Mouse (Mus musculus) right cerebral cortex, adult 18-20 months (tissue): ENCODE measurements at regions not wholly inside any gene's neighbourhood (a gene's known extent, or its start where the extent isn't known, plus 50 kb on each side); places are given as distances from the start of the nearest gene placed in this dataset.

ENCODE experiments used
- DNase-seq: peaks from one replicate; pipeline ENCODE4 v3.0.0; 2022; ENCODE audit warnings: mixed read lengths

GRCm38 (mm10) chr10:16438414-16438813, 1284.6 kb upstream of the Cited2 start:
- DNase-seq, result no peak

- no peak for DNase-seq
These were observed 1281.9 kb upstream of the Cited2 start for GRCm38 (mm10) chr10:16440932-16441640.

DNA sequence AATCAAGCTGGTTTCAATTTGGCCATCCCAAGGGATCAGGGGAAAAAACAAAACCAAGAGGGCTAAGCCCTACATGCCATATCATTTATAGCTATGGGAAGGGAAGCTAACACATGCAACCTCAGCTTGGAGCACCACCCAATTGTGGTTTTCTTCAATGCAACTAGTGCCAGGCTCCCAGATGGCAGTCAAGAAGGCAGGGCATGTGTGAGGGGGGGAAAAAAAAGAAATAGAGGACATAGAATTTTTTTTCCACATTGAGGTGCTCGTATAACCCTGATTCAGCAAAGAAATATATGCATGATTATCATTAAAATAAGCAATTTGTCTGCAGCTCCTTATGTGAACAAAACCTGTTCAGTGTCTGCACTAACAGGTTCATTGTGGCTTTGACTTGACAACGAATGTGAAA, 1281.4 kb upstream of the Cited2 start:
- DNase-seq, result no peak

GRCm38 (mm10) chr10:16443901-16444300, 1279.1 kb upstream of the Cited2 start:
- no peak for DNase-seq

DNA sequence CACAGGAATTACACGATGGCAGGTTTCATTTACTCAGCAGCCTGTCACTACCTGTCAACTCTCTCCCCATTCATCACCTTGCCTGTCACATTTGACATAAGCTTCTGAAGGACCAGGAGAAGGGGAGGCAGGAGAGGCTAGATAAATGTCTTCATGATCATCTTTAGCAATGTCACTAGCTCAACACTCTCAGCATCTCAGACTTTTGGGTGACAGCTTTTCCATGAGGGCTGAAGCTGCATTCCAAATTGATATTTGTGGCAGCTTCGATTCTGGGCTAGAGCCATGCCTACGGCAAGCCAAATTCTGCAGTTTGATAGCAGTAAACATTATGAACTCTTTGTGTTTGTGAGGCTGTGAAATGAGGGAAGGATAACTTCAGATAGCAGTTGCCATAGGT, 1255.1 kb upstream of the Cited2 start:
- DNase-seq, result no peak

DNA sequence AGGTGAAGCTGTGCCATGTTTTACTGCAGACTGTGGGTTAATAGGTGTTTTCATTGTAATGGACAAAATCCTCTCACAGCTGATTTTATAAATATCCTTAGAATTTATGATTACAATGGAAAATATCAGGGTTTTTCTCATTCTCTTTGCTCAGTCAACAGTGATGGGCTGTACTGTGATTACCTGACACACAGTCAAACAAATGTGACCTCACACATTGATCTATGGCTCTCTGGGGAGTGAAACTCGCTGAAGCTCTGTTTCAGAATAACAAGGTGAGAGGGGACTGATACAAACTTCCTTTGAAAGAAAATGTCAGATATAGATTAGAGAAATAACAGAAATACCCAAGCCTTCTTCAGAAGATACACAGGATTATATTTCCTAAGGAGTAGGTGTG, 1253.3 kb upstream of the Cited2 start:
- no peak for DNase-seq

- DNase-seq, result no peak
These were observed 1249.0 kb upstream of the Cited2 start for GRCm38 (mm10) chr10:16473952-16474521.

DNA sequence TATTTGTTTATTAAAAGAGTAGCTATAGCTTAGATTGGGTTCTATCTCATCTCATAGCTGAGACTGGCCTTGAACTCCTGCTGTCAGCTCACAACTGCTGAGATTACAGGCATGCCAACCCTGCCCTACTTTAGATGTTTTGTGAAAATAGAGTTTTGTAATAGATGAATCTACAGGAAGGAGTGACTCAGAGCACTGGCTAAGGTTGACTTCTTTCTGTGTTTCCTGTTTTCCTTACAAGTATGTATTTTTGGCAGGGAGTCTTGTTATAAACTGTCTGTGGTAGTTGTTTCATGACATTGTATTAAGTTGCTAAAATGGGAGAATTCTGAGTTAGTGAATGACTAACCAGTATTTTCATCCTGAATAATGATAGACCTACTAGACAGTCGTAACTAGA, 1224.4 kb upstream of the Cited2 start:
- DNase-seq, result no peak

DNA sequence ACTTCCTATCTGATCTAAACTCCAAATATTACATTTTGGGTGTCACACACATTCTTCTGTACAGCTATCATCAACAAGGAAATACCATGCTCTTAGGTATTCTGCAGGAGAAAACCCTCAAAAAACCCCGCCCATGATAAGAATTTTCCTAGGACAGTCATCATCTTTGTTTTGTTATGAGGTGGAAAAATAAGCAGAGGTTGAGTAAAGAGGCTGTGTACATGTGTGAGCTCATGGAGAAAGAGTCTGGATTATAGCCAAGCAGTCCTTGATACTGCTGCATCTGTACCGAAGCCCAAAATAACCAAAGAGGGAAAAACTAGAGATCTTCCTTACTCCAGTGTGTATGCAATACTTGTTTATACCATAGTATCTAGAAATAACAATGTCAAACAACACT, 1215.3 kb upstream of the Cited2 start:
- DNase-seq, result no peak

GRCm38 (mm10) chr10:16508161-16508560, 1214.9 kb upstream of the Cited2 start:
- no peak for DNase-seq

- DNase-seq, result no peak
These were observed 1208.4 kb upstream of the Cited2 start for GRCm38 (mm10) chr10:16514656-16515055.

- no peak for DNase-seq
These were observed 1201.1 kb upstream of the Cited2 start for GRCm38 (mm10) chr10:16521895-16522294.

DNA sequence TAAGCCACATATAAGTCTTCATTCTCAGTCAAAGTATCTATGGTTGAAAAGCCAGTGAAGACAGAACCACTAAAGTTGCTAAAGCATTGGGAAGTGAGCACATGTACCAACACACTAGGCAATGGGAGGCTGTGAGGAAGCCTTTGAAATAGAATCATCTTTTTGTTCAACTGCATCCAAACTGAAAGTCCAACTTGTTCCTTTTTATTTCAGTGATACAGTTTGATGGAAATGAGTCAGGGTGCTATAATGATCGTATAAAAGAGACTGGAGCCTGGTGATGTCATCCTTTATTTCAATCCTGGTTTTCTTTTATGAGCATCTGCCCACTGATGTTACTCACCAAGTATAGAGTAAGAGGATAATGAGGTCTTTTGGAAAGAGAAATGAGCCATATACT, 1198.9 kb upstream of the Cited2 start:
- DNase-seq, result peak; percentile 9

GRCm38 (mm10) chr10:16527693-16528092, 1195.3 kb upstream of the Cited2 start:
- DNase-seq, result no peak

GRCm38 (mm10) chr10:16537660-16538059, 1185.4 kb upstream of the Cited2 start:
- DNase-seq, result no peak

GRCm38 (mm10) chr10:16538379-16538778, 1184.6 kb upstream of the Cited2 start:
- no peak for DNase-seq

DNA sequence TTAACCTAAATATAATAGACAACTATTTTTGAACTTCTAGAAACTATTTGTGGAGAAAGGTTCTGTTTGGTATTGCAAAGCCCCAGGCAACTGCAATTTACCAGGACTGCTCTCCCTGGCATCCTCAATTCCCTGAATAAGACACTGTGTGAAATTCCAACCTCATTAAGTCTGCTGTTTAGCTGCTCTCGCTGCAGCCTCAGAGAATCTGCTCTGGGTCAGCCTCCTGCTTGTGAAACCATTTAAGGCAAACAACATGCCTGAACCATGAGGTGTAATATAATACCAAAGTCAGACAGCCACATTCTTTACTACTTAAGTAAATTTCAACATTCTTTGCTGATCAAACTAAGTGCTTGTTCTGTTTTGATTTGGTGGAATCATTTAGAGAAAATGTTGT, 1177.6 kb upstream of the Cited2 start:
- no peak for DNase-seq

DNA sequence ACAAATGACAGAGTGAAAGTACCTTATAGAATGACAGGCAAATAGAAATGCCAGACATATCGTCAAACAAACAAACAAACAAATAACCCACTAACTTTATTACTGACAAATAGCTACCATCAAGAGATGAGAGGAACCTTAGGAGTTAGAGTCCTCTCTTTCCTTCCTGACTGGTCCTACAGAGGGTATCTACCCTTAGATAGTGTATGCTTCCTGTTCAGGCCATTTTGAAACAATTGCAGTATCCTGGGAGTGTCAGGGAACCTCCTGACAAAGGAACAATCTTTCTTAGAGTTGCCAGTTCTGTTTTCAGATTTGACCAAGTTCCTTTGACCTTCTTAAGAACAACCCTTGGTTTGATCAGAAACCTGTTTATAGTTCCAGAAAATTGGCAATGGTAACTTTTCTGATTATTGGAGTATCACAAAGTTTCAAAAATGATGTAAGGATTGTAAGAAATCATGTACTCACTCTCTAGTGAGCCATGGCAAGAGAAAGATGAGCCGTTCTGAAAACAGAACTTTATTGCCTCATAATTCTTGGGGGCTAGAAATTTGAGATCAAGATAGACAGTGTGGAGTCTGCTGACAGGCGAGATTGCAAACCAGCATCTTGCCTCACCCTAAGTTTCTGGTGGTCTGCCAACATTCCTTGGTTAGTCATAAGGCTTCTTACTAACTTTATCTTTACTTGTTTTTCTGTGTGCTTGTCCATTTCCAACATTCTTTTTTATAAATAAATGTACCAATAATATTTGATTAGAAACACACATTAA, 1170.0 kb upstream of the Cited2 start:
- DNase-seq, result peak; percentile 3

DNA sequence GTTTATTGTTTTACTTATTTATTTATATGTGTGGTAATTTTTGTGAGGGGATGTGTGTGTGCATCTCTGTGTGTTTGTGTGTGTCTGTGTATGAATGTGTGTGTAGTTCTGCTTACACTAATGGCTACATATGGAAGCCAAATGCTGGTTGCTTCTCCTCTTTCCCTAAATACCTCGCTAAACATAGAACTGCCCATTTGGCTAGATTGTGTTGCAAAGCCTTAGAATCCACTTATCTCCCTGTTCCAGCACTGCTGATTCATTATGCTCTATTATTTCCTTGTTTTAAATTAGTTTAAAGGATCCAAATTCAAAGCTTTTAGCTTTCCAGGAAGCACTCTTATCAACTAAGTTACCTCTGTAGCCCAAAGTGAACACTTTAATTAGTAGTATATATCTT, 1148.5 kb upstream of the Cited2 start:
- no peak for DNase-seq

DNA sequence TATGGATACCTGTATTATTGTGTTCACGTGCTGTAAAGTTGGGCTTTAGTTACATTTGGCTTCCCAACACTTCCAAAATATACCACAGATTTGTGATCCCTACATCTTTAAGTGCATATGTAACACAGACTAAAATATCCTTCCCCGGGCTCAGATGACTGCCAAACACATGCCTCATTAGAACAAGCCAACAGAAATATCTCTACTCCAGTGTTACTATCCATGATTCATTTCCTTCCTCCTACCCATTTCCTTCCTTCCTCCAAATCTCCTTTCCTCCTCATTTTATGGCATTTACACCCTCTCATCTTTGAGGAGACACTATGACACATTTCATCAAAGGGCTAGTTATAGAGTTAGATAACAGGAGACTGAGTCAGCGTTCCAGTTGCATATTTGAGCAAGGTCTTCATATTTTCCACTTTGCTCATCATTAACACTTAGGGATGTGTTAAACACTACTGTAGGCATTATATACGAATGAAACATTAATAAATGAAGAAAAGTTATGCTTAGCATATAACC, 1144.4 kb upstream of the Cited2 start:
- peak; percentile 18 for DNase-seq

DNA sequence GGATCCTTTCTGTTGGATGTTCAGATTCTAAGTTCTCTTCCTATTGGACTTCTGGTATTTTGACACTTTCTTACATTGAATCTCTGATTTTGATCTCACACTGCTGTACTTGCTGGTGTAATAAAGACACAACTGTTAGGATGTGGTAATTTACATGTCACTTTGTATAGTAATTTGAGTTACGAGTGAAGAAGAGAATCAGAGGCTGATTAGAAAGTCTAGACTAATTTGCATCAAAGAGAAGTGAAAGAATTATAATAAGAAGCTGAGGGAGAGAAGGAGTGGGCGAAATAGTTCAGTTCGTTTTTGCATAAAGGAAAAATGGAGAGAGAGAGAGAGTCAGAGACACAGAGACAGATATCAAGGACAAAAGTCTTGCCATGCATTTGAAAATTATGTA, 1142.8 kb upstream of the Cited2 start:
- DNase-seq, result no peak

DNA sequence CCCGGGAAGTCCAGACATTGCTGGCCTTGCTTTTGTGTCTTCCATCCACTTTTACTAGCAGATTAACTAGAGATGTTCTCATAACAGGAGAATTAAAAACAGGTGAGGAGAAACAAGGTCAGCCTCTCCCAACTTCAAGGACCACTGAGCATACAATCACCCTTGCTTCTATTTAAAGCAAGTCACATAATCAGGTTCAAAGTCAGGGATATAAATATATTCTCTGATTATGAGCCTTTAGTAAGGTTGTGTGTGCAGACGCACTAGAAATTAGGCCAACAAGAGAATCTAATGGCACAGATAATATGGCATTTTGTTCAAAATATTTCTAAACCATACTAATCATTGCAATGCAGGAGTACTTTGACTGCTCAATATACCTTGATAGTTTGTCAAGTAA, 1134.2 kb upstream of the Cited2 start:
- DNase-seq, result no peak

- DNase-seq, result peak; percentile 79
These were observed 1133.6 kb upstream of the Cited2 start for GRCm38 (mm10) chr10:16589399-16589798.

DNA sequence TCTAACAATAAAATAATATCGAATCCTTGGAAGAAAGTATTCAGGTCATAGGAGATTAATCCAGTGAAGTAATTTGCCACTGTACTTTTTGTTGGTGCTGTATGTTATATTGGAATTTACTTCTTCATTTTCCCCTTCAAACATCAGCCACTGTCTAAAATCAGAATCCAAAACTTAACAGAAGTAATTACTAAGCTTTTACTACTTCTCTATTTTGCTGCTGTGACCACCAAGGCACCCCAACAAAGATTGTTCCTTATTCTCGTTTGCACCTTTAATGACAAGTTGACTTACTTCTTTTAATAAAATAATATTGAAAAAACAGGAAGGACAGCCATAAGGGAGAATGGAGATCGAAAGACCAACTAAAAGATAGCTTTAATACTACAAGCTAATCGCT, 1130.1 kb upstream of the Cited2 start:
- DNase-seq, result no peak
